In genomic region chr9:99146855-99147735, GRCm38 (mm10) we compare ENCODE assay signal across 22 mouse cellular contexts. TPM values are rescaled to one million over a fixed set of nuclear protein-coding genes. Genes with fewer than 3 reads are reported as not detected.
DNase-seq lines count a peak whose midpoint lies in the region; ATAC-seq lines count a peak whose summit lies in the region.
"Had no signal": no experiment of that assay in that cellular context is flagged by ENCODE, and none has a peak within 500 bp of the region (broad histone marks: within the 10 kb centered on the region; RNA-seq: fewer than 3 reads in every experiment).

No protein-coding gene starts in this region.

- H3K4me1 ChIP-seq in liver, embryonic 13.5 days (replicated peaks), result peaks cover 31% of the 10 kb centered on the region
- no peaks in the 10 kb centered on the region for H3K4me1 ChIP-seq in forebrain, embryonic 16.5 days (replicated peaks; ENCODE audit: control insufficient read depth, insufficient read depth, low read length)
- H3K4me1 ChIP-seq: embryonic facial prominence, embryonic 15.5 days; forebrain, embryonic 12.5 days had no signal

- no peak overlapping the region for H3K4me2 ChIP-seq in liver, embryonic 13.5 days
- no peak overlapping the region for H3K4me2 ChIP-seq in forebrain, embryonic 16.5 days (ENCODE audit: low read length)
- H3K4me2 ChIP-seq: embryonic facial prominence, embryonic 15.5 days; forebrain, embryonic 12.5 days; hindbrain, embryonic 14.5 days; lung, embryonic 14.5 days had no signal

- peak; percentile 65 to 82 for DNase-seq in adrenal gland, adult (ENCODE audit: inconsistent age in 2 of 2, low spot score in 1 of 2)
- no peak for DNase-seq in adrenal gland, postnatal 4 days (ENCODE audit: low spot score in 2 of 2)
- peak; percentile 41 for DNase-seq in adrenal gland, adult 8-10 months
- peak; percentile 8 for DNase-seq in liver, embryonic 13.5 days
- no peak for DNase-seq in right cerebral cortex, postnatal 4 days
- no peak for DNase-seq in yolk sac, embryonic 10.5 days (ENCODE audit: low spot score)
- no peak for DNase-seq in kidney, adult 8-10 months
- DNase-seq: cerebellum, postnatal 10 days; embryo, embryonic 11 days; gastrocnemius, postnatal 25 days; kidney, postnatal 25 days; layer of hippocampus, adult 9-11 months; lung, embryonic 14.5 days; midbrain, embryonic 14.5 days; thymus, adult 2 months had no signal

- peaks cover 3% of the 10 kb centered on the region; the same call in 1 of the 2 replicates for H3K27me3 ChIP-seq in liver, embryonic 13.5 days
- no peaks in the 10 kb centered on the region for H3K27me3 ChIP-seq in forebrain, embryonic 16.5 days (replicated peaks; ENCODE audit: control insufficient read depth, insufficient read depth, low read length)
- H3K27me3 ChIP-seq: embryonic facial prominence, embryonic 15.5 days had no signal

- H3K9ac ChIP-seq in liver, embryonic 13.5 days, result no peak overlapping the region
- no peak overlapping the region for H3K9ac ChIP-seq in forebrain, embryonic 16.5 days (replicated peaks; ENCODE audit: low read depth, low read length)
- H3K9ac ChIP-seq: embryonic facial prominence, embryonic 15.5 days; forebrain, embryonic 12.5 days; hindbrain, embryonic 14.5 days; lung, embryonic 14.5 days had no signal

- no peak overlapping the region for H3K27ac ChIP-seq in liver, embryonic 13.5 days
- H3K27ac ChIP-seq in forebrain, embryonic 16.5 days (ENCODE audit: low read length), result no peak overlapping the region
- H3K27ac ChIP-seq: embryonic facial prominence, embryonic 15.5 days; forebrain, embryonic 12.5 days; hindbrain, embryonic 14.5 days; macrophage had no signal

- peak; percentile 48 for ATAC-seq in liver, embryonic 13.5 days (ENCODE audit: low read depth)
- no peak for ATAC-seq in forebrain, embryonic 16.5 days
- ATAC-seq: intestine, postnatal 0 days had no signal

- H3K4me3 ChIP-seq in liver, embryonic 13.5 days (replicated peaks), result no peak overlapping the region
- H3K4me3 ChIP-seq in forebrain, embryonic 16.5 days (replicated peaks; ENCODE audit: low read length), result no peak overlapping the region
- H3K4me3 ChIP-seq: embryonic facial prominence, embryonic 15.5 days; forebrain, embryonic 12.5 days; myocyte had no signal

- no peaks in the 10 kb centered on the region for H3K36me3 ChIP-seq in liver, embryonic 13.5 days
- no peaks in the 10 kb centered on the region for H3K36me3 ChIP-seq in forebrain, embryonic 16.5 days (ENCODE audit: control insufficient read depth, insufficient read depth)
- H3K36me3 ChIP-seq: embryonic facial prominence, embryonic 15.5 days; forebrain, embryonic 12.5 days had no signal

- 73% methylated on average over 27 of the region's 27 CpGs for WGBS in liver, embryonic 13.5 days (ENCODE audit: insufficient replicate concordance)
- WGBS in forebrain, embryonic 16.5 days, result 89% methylated on average over 27 of the region's 27 CpGs

- H3K9me3 ChIP-seq in liver, embryonic 13.5 days (replicated peaks), result no peaks in the 10 kb centered on the region
- H3K9me3 ChIP-seq in forebrain, embryonic 16.5 days (ENCODE audit: control insufficient read depth, low read length), result no peaks in the 10 kb centered on the region
- H3K9me3 ChIP-seq: embryonic facial prominence, embryonic 15.5 days; forebrain, embryonic 12.5 days had no signal

RNA-seq across cellular contexts. Expression of gene Pik3cb, which starts 6.7 kb away (rescaled TPM):
- total RNA-seq in adrenal gland, postnatal 4 days (2021), result 10 to 100 TPM in 1 of 2 experiments, 1 to 10 TPM in 1; 9.4 to 10.2 TPM
- 10 to 100 TPM; 18.7 to 22.3 (median 19.9) TPM for total RNA-seq in adrenal gland, adult 8-10 months (2022)
- 2.5 and 2.6 TPM in 2 replicates for polyA plus RNA-seq in liver, embryonic 13.5 days (2015; fragmentation: Nextera tagmentation; extraction: Ambion mirVana)
- 3.2 and 3.9 TPM in 2 replicates for polyA plus RNA-seq in forebrain, embryonic 16.5 days (2015; fragmentation: Nextera tagmentation; extraction: Ambion mirVana)

Comparison
In these comparisons a context has a peak if more than half of its experiments do, and no peak if none do; other contexts are left out.
1. DNase-seq: peak in adrenal gland, adult (2 of 2), adrenal gland, adult 8-10 months (single experiment) and liver, embryonic 13.5 days (single experiment); none in adrenal gland, postnatal 4 days (0 of 2), right cerebral cortex, postnatal 4 days (single experiment), yolk sac, embryonic 10.5 days (single experiment) and kidney, adult 8-10 months (0 of 2).